Mouse (Mus musculus) thymus, adult 2 months (tissue): ENCODE results near the gene Lrrc57. TPM values are rescaled to one million over a fixed set of nuclear protein-coding genes. Genes with fewer than 3 reads are reported as not detected.

Experiments
- DNase-seq: peaks from one replicate; pipeline ENCODE4 v3.0.0; 2021
- H3K27ac ChIP-seq: fragments of 200-500 bp; 2 replicates; pipeline ENCODE4 v1.5.1; 2012; ENCODE audit warnings: low read length, control low read depth; ENCODE audit not compliant: control insufficient read depth, insufficient read depth
- H3K27me3 ChIP-seq: fragments of 200-500 bp; 2 replicates; pipeline ENCODE4 v1.6.1; 2012; ENCODE audit warnings: mild to moderate bottlenecking, low read length, moderate library complexity, mixed read lengths; ENCODE audit not compliant: control insufficient read depth, insufficient read depth
- H3K36me3 ChIP-seq: fragments of 200-500 bp; 2 replicates; pipeline ENCODE4 v1.6.1; 2012; ENCODE audit warnings: mild to moderate bottlenecking, low read length, moderate library complexity; ENCODE audit not compliant: control insufficient read depth, insufficient read depth
- H3K4me1 ChIP-seq: fragments of 200-500 bp; replicated peaks from 2 replicates; pipeline ENCODE4 v1.6.1; 2012; ENCODE audit warnings: low read length; ENCODE audit not compliant: control insufficient read depth, insufficient read depth
- H3K4me3 ChIP-seq: fragments of 200-500 bp; 2 replicates; pipeline ENCODE4 v1.5.1; 2012; ENCODE audit warnings: mild to moderate bottlenecking, low read length, control low read depth, moderate library complexity; ENCODE audit not compliant: control insufficient read depth, insufficient read depth
- CTCF ChIP-seq: fragments of 200-500 bp; IDR thresholded peaks from 2 replicates; pipeline ENCODE4 v1.5.1; 2012; ENCODE audit warnings: mild to moderate bottlenecking, control low read depth, low read length, moderate library complexity, borderline replicate concordance; ENCODE audit not compliant: control insufficient read depth, poor library complexity, insufficient read depth; ENCODE audit errors: extremely low read depth
- POLR2A ChIP-seq: fragments of 200-500 bp; IDR thresholded peaks from 2 replicates; pipeline ENCODE4 v1.6.1; 2012; ENCODE audit warnings: mild to moderate bottlenecking, low read length, control low read depth, moderate library complexity; ENCODE audit not compliant: control insufficient read depth, poor library complexity, insufficient read depth; ENCODE audit errors: extremely low read depth
- WGBS: fragments of 180-500 bp; shearing (Covaris S2); methylation state at CpG from one replicate; pipeline ENCODE4 v1.1.7; 2018; 5-methylcytosine and 5-hydroxymethylcytosine counted together
- polyA plus RNA-seq: library from polyadenylated mRNA; depleted of rRNA; stranded (reverse); fragments of >200 nt; gene quantifications from 2 replicates; pipeline ENCODE4 v1.2.3, GENCODE M21; 2012

Gene Lrrc57
- polyA plus RNA-seq, 1 experiment = 12.8 TPM

DNA sequence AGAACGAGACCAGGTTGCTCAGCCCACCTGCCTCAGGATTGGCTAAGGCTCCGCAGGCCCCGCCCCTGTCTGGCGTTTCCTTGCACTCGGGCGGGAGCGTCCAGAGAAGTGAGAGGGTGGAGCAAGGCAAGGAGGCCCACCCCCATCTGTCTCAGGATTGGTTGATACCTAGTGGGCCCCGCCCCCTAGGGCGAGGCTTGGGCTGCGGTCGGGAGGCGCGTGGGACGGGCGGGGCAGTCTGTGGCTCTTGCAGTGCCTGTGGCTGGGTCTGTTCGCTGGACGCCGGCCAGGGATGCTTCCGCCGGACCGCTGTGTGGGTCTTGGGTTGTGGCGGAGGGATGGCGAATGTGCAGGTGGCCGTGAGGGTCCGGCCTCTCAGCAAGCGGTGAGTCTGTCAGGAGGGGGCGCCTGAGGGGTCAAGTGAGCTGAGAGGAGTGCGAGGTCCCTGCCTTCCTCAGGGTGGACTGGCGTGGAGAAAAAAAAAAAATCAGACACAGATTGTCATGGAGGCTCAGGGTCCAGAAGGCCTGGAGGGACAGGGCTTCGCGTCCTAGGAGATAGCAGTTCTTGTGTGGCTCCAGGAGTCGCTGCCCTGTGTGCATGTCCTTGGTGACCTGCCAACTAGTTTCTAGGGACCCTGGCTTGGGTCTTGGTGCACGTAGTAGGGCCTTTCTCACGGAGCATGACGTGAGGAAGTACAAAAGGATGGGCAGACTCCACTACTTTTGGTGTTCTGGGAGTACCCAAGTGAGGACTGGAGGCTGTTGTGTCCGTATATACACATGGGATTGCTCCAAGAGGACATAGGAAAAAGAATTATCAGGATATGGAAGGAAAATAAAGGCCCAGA, 19.8 kb upstream of the Lrrc57 start, which contains the start of gene Stard9:
TSS of gene Stard9 (plus strand) at position 236 of the 850 bp plus-strand sequence.
- no peaks in the 10 kb centered on the region for H3K27me3 ChIP-seq
- TF ChIP-seq CTCF (peak; percentile 73; the same call in 1 of the 2 replicates), POLR2A (peak; percentile 49; the same call in 1 of the 2 replicates)
- H3K4me3 ChIP-seq = peak within 1 kb of the TSS; percentile 52
- peak; percentile 98 for DNase-seq
- peaks cover 5% of the 10 kb centered on the region; the same call in 1 of the 2 replicates for H3K4me1 ChIP-seq
- no peak within 1 kb of the TSS for H3K27ac ChIP-seq
- WGBS = 5% methylated on average over 36 of the region's 36 CpGs
- H3K36me3 ChIP-seq = no peaks in the 10 kb centered on the region

DNA sequence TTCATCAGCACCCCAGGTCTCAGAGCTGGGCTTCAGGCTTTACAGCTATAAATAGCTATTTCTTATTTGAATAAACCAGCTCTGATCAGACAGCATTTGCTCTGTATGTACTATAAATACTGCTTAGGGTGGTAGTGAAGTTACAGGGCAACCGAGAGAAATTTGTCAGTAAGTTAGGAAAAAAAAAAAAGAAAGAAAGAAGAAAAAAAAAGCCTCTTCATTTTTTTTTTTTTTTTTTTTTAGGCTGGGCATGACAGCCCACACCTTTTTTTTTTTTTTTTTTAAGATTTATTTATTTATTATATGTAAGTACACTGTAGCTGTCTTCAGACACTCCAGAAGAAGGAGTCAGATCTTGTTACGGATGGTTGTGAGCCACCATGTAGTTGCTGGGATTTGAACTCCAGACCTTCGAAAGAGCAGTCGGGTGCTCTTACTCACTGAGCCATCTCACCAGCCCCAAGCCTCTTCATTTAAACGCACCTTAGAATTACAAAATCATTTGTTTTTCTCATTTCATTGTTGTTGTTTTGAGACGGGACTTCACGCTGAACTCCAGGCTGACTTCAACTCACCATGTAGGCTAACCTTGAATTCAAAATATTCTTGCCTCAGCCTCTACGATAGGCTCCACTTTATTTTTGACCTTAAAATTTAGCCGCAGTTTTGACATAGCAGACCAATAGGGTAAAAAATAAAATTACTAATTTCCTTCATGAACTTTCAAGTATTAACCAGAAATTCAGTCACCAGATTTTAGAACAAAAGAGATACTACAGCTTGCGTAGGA, 19.0 kb upstream of the Lrrc57 start:
- Histone ChIP-seq H3K27me3 (no peaks in the 10 kb centered on the region), H3K4me3 (no peak overlapping the region), H3K4me1 (peaks cover 5% of the 10 kb centered on the region; the same call in 1 of the 2 replicates), H3K27ac (no peak overlapping the region), H3K36me3 (no peaks in the 10 kb centered on the region)
- DNase-seq = no peak
- WGBS = 24% methylated on average over 10 of the region's 10 CpGs
- TF ChIP-seq CTCF = no peak
- TF ChIP-seq POLR2A = no peak

DNA sequence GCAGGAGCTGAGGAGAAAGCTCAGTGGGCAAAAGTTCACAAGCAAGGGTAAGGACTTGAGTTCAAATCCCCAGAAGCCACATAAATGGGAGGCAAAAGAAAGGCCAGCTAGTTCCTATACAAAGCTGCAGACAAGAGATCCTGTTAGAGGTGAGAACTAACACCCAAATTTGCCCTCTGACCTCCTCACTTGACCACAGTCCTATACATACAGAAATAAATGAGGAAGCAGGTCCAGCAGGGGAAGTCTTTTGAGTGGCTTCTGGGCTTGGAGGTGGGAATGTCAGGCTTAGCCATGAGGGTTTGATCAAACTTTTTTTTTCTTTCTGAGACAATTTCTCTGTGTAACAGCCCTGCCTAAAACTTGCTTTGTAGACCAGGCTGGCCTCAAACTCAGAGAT, 13.6 kb upstream of the Lrrc57 start:
- H3K27me3 ChIP-seq = no peaks in the 10 kb centered on the region
- TF ChIP-seq POLR2A (no peak), CTCF (no peak)

DNA sequence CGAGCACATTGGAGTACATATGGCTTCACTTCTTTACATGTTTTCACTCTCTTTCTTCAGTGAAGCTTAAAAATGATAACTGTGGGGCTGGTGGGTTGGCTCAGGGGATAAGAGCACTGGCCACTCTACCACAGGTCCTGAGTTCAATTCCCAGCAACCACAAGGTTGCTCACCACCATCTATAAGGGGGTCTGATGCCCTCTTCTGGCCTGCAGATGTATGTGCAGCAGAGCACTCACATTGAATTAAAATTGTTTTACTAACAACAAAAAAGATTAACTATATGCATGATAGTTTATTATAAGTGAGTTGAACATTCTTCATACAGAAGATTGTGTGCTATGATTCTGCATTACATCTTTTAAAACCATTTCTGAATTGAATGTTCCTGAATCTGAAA, 10.2 kb upstream of the Lrrc57 start:
- no peak overlapping the region for H3K4me3 ChIP-seq
- no peaks in the 10 kb centered on the region for H3K4me1 ChIP-seq
- peaks cover 21% of the 10 kb centered on the region for H3K36me3 ChIP-seq
- WGBS = 100% methylated on average over 1 of the region's 1 CpGs
- no peak for DNase-seq
- TF ChIP-seq CTCF (no peak), POLR2A (no peak)
- H3K27ac ChIP-seq = no peak overlapping the region
- no peaks in the 10 kb centered on the region for H3K27me3 ChIP-seq

More for the DNA sequence above, 13.6 kb upstream of the Lrrc57 start:
- H3K27ac ChIP-seq = no peak overlapping the region
- no peak overlapping the region for H3K4me3 ChIP-seq
- H3K36me3 ChIP-seq = peaks cover 16% of the 10 kb centered on the region
- DNase-seq = no peak
- H3K4me1 ChIP-seq = no peaks in the 10 kb centered on the region

DNA sequence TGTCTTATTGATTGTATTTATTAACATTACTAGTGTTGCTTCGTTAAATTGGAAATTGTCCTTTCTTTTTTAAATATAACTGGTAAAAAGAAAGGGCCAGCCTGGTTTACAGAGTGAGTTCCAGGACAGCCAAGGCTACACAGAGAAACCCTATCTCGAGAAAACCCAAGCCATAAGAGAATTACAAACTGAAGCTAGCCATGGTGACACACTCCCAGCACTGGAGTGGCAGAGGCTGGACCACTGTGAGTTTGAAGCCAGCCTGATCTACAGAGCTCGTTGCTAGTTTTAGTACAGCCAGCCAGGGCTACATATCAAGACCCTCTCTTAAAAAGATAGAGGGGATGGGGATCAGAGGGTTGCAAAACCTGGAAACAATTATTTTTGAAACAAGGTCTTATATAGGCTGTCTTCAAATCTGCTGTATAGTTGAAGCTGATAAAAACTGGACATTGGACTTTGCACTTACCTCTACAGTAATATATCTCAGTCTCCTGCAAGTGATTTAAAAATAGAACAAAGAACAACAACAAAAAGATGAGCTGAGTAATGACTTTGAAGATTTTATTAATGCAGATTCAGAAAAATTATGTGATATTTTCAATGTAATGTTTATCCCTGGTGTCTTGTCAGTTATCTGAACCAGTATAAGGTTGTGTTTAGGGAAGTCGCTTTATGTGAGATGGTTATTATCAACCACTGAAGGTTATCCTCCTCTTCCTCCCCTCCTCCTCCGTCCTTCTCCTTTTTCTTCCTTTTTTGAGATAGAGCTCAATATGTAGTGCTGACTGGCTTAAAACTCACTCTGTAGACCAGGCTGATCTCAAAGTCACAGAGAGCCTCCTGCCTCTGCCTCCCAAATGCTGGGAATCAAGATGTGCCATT, 7.2 kb upstream of the Lrrc57 start:
- WGBS = 90% methylated on average over 5 of the region's 5 CpGs
- no peak overlapping the region for H3K4me3 ChIP-seq
- no peak overlapping the region for H3K27ac ChIP-seq
- no peak for DNase-seq
- H3K36me3 ChIP-seq = peaks cover 27% of the 10 kb centered on the region
- no peaks in the 10 kb centered on the region for H3K4me1 ChIP-seq
- no peak for TF ChIP-seq POLR2A
- TF ChIP-seq CTCF = no peak
- H3K27me3 ChIP-seq = no peaks in the 10 kb centered on the region

DNA sequence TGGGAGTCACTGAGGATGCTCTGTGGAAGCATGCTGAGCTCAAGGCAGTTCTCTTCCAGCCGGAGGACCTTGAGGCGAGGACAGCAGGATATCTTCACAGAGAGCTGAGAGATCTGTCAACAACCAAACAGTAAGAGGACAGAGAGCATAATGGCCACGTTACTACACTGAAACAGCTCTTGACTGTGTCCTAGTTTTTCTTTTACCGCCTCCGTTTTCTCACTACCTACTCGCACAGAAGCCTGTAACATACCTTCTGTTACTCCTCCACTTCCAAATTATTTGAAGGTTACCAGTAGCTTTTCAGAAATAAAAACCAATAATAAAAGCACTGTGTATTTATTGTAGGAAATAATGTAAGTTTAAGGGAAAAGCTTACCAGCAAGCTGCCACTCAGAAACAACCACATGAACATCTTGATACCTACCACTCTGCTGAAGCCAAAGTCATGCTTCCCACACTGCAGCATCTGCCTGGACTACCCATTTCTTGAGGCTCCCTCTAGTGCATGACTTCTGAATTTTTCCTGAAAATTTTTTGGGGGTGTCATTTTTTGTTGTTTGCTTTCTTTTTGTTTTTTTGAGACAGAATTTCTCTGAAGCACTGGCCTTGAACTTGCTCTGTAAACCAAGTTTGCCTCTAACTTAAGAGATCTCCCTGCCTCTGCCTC, 3.2 kb downstream of the Lrrc57 start:
- Histone ChIP-seq H3K36me3 (peaks cover 5% of the 10 kb centered on the region; the same call in 1 of the 2 replicates), H3K4me1 (0 out of 2 replicates have a peak, but pooled peaks cover 3% of the 10 kb centered on the region), H3K27me3 (no peaks in the 10 kb centered on the region), H3K4me3 (no peak overlapping the region), H3K27ac (no peak overlapping the region)
- no peak for TF ChIP-seq CTCF
- TF ChIP-seq POLR2A = no peak
- DNase-seq = peak; percentile 21
- 97% methylated on average over 6 of the region's 6 CpGs for WGBS
